Mouse (Mus musculus) embryonic facial prominence, embryonic 15.5 days (tissue): ENCODE data around the gene Ube2g1. TPM values are rescaled to one million over a fixed set of nuclear protein-coding genes. Genes with fewer than 3 reads are reported as not detected.

Source experiments
- ATAC-seq: fragments of 200-750 bp; cut with Nextera tagmentation; 2 replicates; pipeline ENCODE4 v1.8.0; 2017; ENCODE audit warnings: low read depth, moderate TSS enrichment; ENCODE audit not compliant: insufficient number of reproducible peaks, low FRiP score, low TSS enrichment
- H3K27ac ChIP-seq: fragments of 300-500 bp; sonication (generic); replicated peaks from 2 replicates; pipeline ENCODE4 v1.5.1; 2015; ENCODE audit warnings: mild to moderate bottlenecking, inconsistent platforms
- H3K27me3 ChIP-seq: fragments of 300-500 bp; sonication (generic); 2 replicates; pipeline ENCODE4 v1.6.1; 2015; ENCODE audit warnings: inconsistent platforms
- H3K36me3 ChIP-seq: fragments of 300-500 bp; sonication (generic); 2 replicates; pipeline ENCODE4 v1.6.1; 2015; ENCODE audit warnings: mild to moderate bottlenecking, inconsistent platforms
- H3K4me1 ChIP-seq: fragments of 300-500 bp; sonication (generic); 2 replicates; pipeline ENCODE4 v1.6.1; 2015; ENCODE audit warnings: inconsistent platforms
- H3K4me2 ChIP-seq: fragments of 300-500 bp; sonication (generic); replicated peaks from 2 replicates; pipeline ENCODE4 v1.6.1; 2015; ENCODE audit warnings: mild to moderate bottlenecking, inconsistent platforms
- H3K4me3 ChIP-seq: fragments of 300-500 bp; sonication (generic); replicated peaks from 2 replicates; pipeline ENCODE4 v1.5.1; 2015; ENCODE audit warnings: mild to moderate bottlenecking, inconsistent platforms
- H3K9ac ChIP-seq: fragments of 300-500 bp; sonication (generic); 2 replicates; pipeline ENCODE4 v1.6.1; 2015; ENCODE audit warnings: inconsistent platforms
- H3K9me3 ChIP-seq: fragments of 300-500 bp; sonication (generic); replicated peaks from 2 replicates; pipeline ENCODE4 v1.6.1; 2016; ENCODE audit warnings: inconsistent platforms
- WGBS: fragments of 180-500 bp; shearing (Covaris S2); methylation state at CpG from one replicate; pipeline ENCODE4 v1.1.7; 2015; 5-methylcytosine and 5-hydroxymethylcytosine counted together
- polyA plus RNA-seq: library from polyadenylated mRNA; unstranded; fragments of >200 nt; fragmentation: Nextera tagmentation; extraction: Ambion mirVana; gene quantifications from 2 replicates; pipeline ENCODE4 v1.2.1, GENCODE M21; 2015

The Ube2g1 gene
- 63.6 and 64.3 TPM in 2 replicates for polyA plus RNA-seq

- no peaks in the 10 kb centered on the region for H3K27me3 ChIP-seq
- WGBS, result 2% methylated on average over 55 of the region's 56 CpGs
- no peaks in the 10 kb centered on the region for H3K9me3 ChIP-seq
- peak within 1 kb of the TSS; percentile 97 for H3K9ac ChIP-seq
- peak within 1 kb of the TSS; percentile 97 for H3K4me3 ChIP-seq
- peak; percentile 96 for ATAC-seq
- no peaks in the 10 kb centered on the region for H3K36me3 ChIP-seq
- H3K27ac ChIP-seq, result peak within 1 kb of the TSS; percentile 99
- H3K4me1 ChIP-seq, result 0 out of 2 replicates have a peak, but pooled peaks cover 13% of the 10 kb centered on the region
- H3K4me2 ChIP-seq, result peak within 1 kb of the TSS; percentile 71
These were observed at the start of gene Ube2g1 for GRCm38 (mm10) chr11:72606694-72607407. Gene Ube2g1 (plus strand): TSS chr11:72607283.

GRCm38 (mm10) chr11:72558155-72558554, 48.9 kb upstream of the Ube2g1 start:
- Histone ChIP-seq H3K36me3 (no peaks in the 10 kb centered on the region), H3K4me1 (no peaks in the 10 kb centered on the region), H3K9ac (no peak overlapping the region), H3K27ac (no peak overlapping the region), H3K9me3 (no peaks in the 10 kb centered on the region), H3K27me3 (no peaks in the 10 kb centered on the region), H3K4me3 (no peak overlapping the region), H3K4me2 (no peak overlapping the region)
- no peak for ATAC-seq
- 67% methylated on average over 5 of the region's 5 CpGs for WGBS

DNA sequence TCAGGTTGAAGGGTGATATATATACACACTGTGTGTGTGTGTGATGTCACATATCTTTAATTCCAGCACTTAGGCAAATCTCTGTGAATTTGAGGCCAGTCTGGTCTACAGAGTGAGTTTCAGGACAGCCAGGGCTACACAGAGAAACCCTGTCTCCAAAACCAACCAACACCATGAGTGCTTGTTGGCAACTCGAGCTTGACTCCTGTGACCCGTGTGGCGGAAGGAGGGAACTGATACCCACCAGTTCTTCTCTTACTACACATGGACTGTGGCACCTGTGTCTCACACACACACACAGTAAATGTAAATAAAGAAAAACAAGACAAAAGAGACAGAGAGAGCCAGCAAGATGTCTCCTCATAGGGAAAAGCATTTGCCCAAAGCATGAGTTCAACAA, 46.4 kb upstream of the Ube2g1 start:
- H3K4me1 ChIP-seq, result no peaks in the 10 kb centered on the region
- H3K36me3 ChIP-seq, result no peaks in the 10 kb centered on the region
- H3K9ac ChIP-seq, result no peak overlapping the region
- no peaks in the 10 kb centered on the region for H3K9me3 ChIP-seq
- ATAC-seq, result no peak
- H3K4me3 ChIP-seq, result no peak overlapping the region
- no peak overlapping the region for H3K27ac ChIP-seq
- no peak overlapping the region for H3K4me2 ChIP-seq
- WGBS, result 61% methylated on average over 3 of the region's 3 CpGs
- H3K27me3 ChIP-seq, result no peaks in the 10 kb centered on the region

- 22% methylated on average over 6 of the region's 6 CpGs for WGBS
- no peaks in the 10 kb centered on the region for H3K4me1 ChIP-seq
- no peak overlapping the region for H3K4me3 ChIP-seq
- H3K9ac ChIP-seq, result no peak overlapping the region
- no peaks in the 10 kb centered on the region for H3K36me3 ChIP-seq
- no peaks in the 10 kb centered on the region for H3K9me3 ChIP-seq
- no peaks in the 10 kb centered on the region for H3K27me3 ChIP-seq
- H3K27ac ChIP-seq, result no peak overlapping the region
- no peak overlapping the region for H3K4me2 ChIP-seq
- peak; percentile 24; the same call in 1 of the 2 replicates for ATAC-seq
These were observed 42.8 kb upstream of the Ube2g1 start for GRCm38 (mm10) chr11:72564232-72564807.

DNA sequence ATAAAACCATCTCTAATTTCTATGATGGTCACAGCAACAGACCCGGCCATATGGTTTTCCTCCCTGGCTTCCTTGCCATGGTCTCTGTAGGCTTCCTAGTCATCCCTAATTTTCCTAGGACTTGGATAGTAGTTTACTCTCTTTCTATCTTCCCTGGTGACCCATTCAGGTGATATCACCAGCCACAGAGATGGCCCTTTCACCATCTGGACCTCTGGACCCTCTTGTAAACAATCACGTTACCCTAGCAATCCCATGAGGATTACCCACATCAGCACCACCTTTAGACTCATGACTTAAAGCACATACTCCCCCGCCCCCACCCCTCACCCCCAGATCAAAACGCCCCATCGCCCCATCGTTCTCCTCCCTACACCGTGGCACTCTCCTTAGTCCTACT, 40.8 kb upstream of the Ube2g1 start:
- H3K27me3 ChIP-seq, result no peaks in the 10 kb centered on the region
- no peaks in the 10 kb centered on the region for H3K4me1 ChIP-seq
- no peak overlapping the region for H3K4me2 ChIP-seq
- ATAC-seq, result no peak
- H3K4me3 ChIP-seq, result no peak overlapping the region
- H3K9ac ChIP-seq, result no peak overlapping the region
- 72% methylated on average over 7 of the region's 7 CpGs for WGBS
- H3K9me3 ChIP-seq, result no peaks in the 10 kb centered on the region
- no peak overlapping the region for H3K27ac ChIP-seq
- no peaks in the 10 kb centered on the region for H3K36me3 ChIP-seq

GRCm38 (mm10) chr11:72566816-72567338, 40.2 kb upstream of the Ube2g1 start:
- Histone ChIP-seq H3K9me3 (no peaks in the 10 kb centered on the region), H3K27me3 (no peaks in the 10 kb centered on the region), H3K4me2 (no peak overlapping the region), H3K9ac (no peak overlapping the region), H3K36me3 (no peaks in the 10 kb centered on the region), H3K4me3 (no peak overlapping the region), H3K4me1 (no peaks in the 10 kb centered on the region), H3K27ac (no peak overlapping the region)
- no peak for ATAC-seq
- WGBS, result 52% methylated on average over 10 of the region's 10 CpGs

- Histone ChIP-seq H3K4me1 (no peaks in the 10 kb centered on the region), H3K4me3 (no peak overlapping the region), H3K9me3 (no peaks in the 10 kb centered on the region), H3K4me2 (no peak overlapping the region), H3K27me3 (no peaks in the 10 kb centered on the region), H3K27ac (no peak overlapping the region), H3K36me3 (no peaks in the 10 kb centered on the region), H3K9ac (no peak overlapping the region)
- no peak for ATAC-seq
- WGBS, result 48% methylated on average over 8 of the region's 8 CpGs
These were observed 38.0 kb upstream of the Ube2g1 start for GRCm38 (mm10) chr11:72569051-72569450.

- no peak overlapping the region for H3K27ac ChIP-seq
- ATAC-seq, result no peak
These were observed 37.3 kb upstream of the Ube2g1 start for GRCm38 (mm10) chr11:72569671-72570318.

DNA sequence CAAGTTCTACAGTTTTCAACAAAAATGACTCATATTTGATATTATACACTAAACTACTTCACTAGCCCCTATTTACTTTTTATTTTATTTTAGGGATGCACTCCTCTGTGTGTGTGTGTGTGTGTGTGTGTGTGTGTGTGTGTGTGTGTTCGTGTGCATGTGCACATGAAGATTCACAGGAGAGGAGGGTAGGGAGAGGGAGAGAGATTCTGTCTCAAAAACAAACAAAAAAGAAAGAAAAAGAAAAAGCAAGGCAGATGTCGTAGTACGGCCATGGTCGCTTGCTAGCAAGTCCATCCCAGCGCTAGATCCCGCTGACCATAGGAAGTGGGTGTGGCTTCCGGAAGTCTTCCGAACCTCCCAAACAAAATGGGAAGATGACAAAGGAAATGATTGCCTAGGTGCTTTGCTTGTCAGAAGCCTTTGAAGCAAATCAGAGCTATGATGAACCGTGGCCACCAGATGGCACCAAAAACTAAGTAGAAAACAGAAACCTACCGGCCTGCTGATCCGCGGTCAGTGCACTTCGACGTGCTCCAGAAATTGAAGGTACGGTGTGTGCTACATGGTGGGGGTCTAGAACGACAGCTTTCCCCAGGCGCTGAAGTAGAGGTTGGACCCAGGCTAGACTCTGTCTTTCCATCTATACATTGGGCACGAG, 36.6 kb upstream of the Ube2g1 start:
- H3K9me3 ChIP-seq, result no peaks in the 10 kb centered on the region
- H3K36me3 ChIP-seq, result no peaks in the 10 kb centered on the region
- H3K4me2 ChIP-seq, result peak overlapping the region; percentile 47
- peak; percentile 56; the same call in 1 of the 2 replicates for ATAC-seq
- no peak overlapping the region for H3K27ac ChIP-seq
- H3K4me3 ChIP-seq, result peak overlapping the region; percentile 34
- no peaks in the 10 kb centered on the region for H3K4me1 ChIP-seq
- WGBS, result 3% methylated on average over 18 of the region's 18 CpGs
- no peaks in the 10 kb centered on the region for H3K27me3 ChIP-seq
- no peak overlapping the region for H3K9ac ChIP-seq

More at GRCm38 (mm10) chr11:72569671-72570318, 37.3 kb upstream of the Ube2g1 start:
- H3K4me2 ChIP-seq, result no peak overlapping the region
- no peaks in the 10 kb centered on the region for H3K36me3 ChIP-seq
- no peak overlapping the region for H3K9ac ChIP-seq
- 73% methylated on average over 11 of the region's 11 CpGs for WGBS
- no peaks in the 10 kb centered on the region for H3K4me1 ChIP-seq
- no peaks in the 10 kb centered on the region for H3K27me3 ChIP-seq
- H3K9me3 ChIP-seq, result no peaks in the 10 kb centered on the region
- no peak overlapping the region for H3K4me3 ChIP-seq

GRCm38 (mm10) chr11:72573819-72574218, 33.3 kb upstream of the Ube2g1 start:
- no peaks in the 10 kb centered on the region for H3K36me3 ChIP-seq
- peaks cover 10% of the 10 kb centered on the region for H3K4me1 ChIP-seq
- no peaks in the 10 kb centered on the region for H3K27me3 ChIP-seq
- 94% methylated on average over 1 of the region's 1 CpGs for WGBS
- H3K27ac ChIP-seq, result no peak overlapping the region
- H3K4me3 ChIP-seq, result no peak overlapping the region
- no peak for ATAC-seq
- no peak overlapping the region for H3K4me2 ChIP-seq
- no peaks in the 10 kb centered on the region for H3K9me3 ChIP-seq
- no peak overlapping the region for H3K9ac ChIP-seq

GRCm38 (mm10) chr11:72576111-72576465, 31.0 kb upstream of the Ube2g1 start:
- peak overlapping the region; percentile 57 for H3K4me2 ChIP-seq
- H3K4me1 ChIP-seq, result peaks cover 10% of the 10 kb centered on the region
- WGBS, result 24% methylated on average over 7 of the region's 7 CpGs
- no peaks in the 10 kb centered on the region for H3K9me3 ChIP-seq
- no peak overlapping the region for H3K9ac ChIP-seq
- ATAC-seq, result 0 out of 2 replicates have a peak, but pooled peaks have one; percentile 4
- H3K27ac ChIP-seq, result no peak overlapping the region
- H3K36me3 ChIP-seq, result no peaks in the 10 kb centered on the region
- H3K27me3 ChIP-seq, result no peaks in the 10 kb centered on the region
- peak overlapping the region; percentile 37 for H3K4me3 ChIP-seq
